9 mouse cellular contexts compared by ENCODE assay signal in genomic region chr3:53033448-53033847, GRCm38 (mm10). TPM values are rescaled to one million over a fixed set of nuclear protein-coding genes. Genes with fewer than 3 reads are reported as not detected.
DNase-seq lines count a peak whose midpoint lies in the region; ATAC-seq and TF ChIP-seq lines count a peak whose summit lies in the region.
"Had no signal": no experiment of that assay in that cellular context is flagged by ENCODE, and none has a peak within 500 bp of the region (broad histone marks: within the 10 kb centered on the region; RNA-seq: fewer than 3 reads in every experiment).

No protein-coding gene starts in this region.

- no peak for ATAC-seq in lung, embryonic 14.5 days (ENCODE audit: insufficient read depth)

- H3K4me3 ChIP-seq in kidney, adult 2 months (ENCODE audit: insufficient read depth, low read depth, low read length): no peak overlapping the region
- no peak overlapping the region for H3K4me3 ChIP-seq in ES-E14 (ENCODE audit: insufficient read depth in 1 of 2, low read depth in 1 of 2, low read length in 2 of 2, poor library complexity in 1 of 2, severe bottlenecking in 1 of 2)
- H3K4me3 ChIP-seq in lung, embryonic 14.5 days (ENCODE audit: low read depth, low read length): no peak overlapping the region
- H3K4me3 ChIP-seq: embryonic facial prominence, embryonic 15.5 days; liver, embryonic 13.5 days had no signal

- intact Hi-C loops in left cerebral cortex, postnatal 10 days (cut with DNase I): no loop called here

- no peak overlapping the region for H3K4me2 ChIP-seq in lung, embryonic 14.5 days
- H3K4me2 ChIP-seq: embryonic facial prominence, embryonic 15.5 days; liver, embryonic 13.5 days had no signal

- no peaks in the 10 kb centered on the region for H3K9me3 ChIP-seq in ES-E14 (ENCODE audit: control insufficient read depth, insufficient read depth, low read depth, low read length)
- H3K9me3 ChIP-seq in lung, embryonic 14.5 days (ENCODE audit: low read depth, low read length): no peaks in the 10 kb centered on the region
- H3K9me3 ChIP-seq: embryonic facial prominence, embryonic 15.5 days; liver, embryonic 13.5 days had no signal

- H3K9ac ChIP-seq in ES-E14 (ENCODE audit: insufficient read depth, low read depth, low read length, poor library complexity, severe bottlenecking): no peak overlapping the region
- H3K9ac ChIP-seq in lung, embryonic 14.5 days: no peak overlapping the region
- H3K9ac ChIP-seq: embryonic facial prominence, embryonic 15.5 days; liver, embryonic 13.5 days had no signal

- no peak overlapping the region for H3K27ac ChIP-seq in kidney, adult 2 months (ENCODE audit: insufficient read depth, low read depth, low read length)
- no peak overlapping the region for H3K27ac ChIP-seq in ES-E14 (ENCODE audit: insufficient read depth, low read depth, low read length, poor library complexity, severe bottlenecking)
- no peak overlapping the region for H3K27ac ChIP-seq in lung, embryonic 14.5 days (ENCODE audit: low read depth)
- H3K27ac ChIP-seq: embryonic facial prominence, embryonic 15.5 days; liver, embryonic 13.5 days had no signal

- DNase-seq in kidney, adult 2 months: peak; percentile 29
- DNase-seq in kidney, adult 11 months: no peak
- DNase-seq in ES-E14 (ENCODE audit: low read depth, low spot score): no peak
- peak; percentile 52 for DNase-seq in cerebellum, adult 9-11 months
- peak; percentile 85 for DNase-seq in lung, embryonic 14.5 days
- DNase-seq in natural killer cell, adult 2 months (ENCODE audit: low spot score in 2 of 2): no peak
- DNase-seq in left cerebral cortex, postnatal 10 days (ENCODE audit: extremely low spot score in 1 of 2, low spot score in 2 of 2): no peak
- DNase-seq: liver, embryonic 13.5 days had no signal

- H3K4me1 ChIP-seq in kidney, adult 2 months (ENCODE audit: control insufficient read depth, insufficient read depth, low read length): no peaks in the 10 kb centered on the region
- H3K4me1 ChIP-seq in ES-E14 (ENCODE audit: control insufficient read depth in 2 of 2, insufficient read depth in 2 of 2, low read length in 2 of 2, poor library complexity in 1 of 2): no peaks in the 10 kb centered on the region
- H3K4me1 ChIP-seq in lung, embryonic 14.5 days (ENCODE audit: insufficient read depth): no peaks in the 10 kb centered on the region

- in situ Hi-C loops in ES-E14 (cut with MboI; ENCODE audit: low sequenced_read_pairs in 2 of 2, unreplicated experiment in 2 of 2): loop anchor here (25.0 kb wide), 2 partner anchors 204 to 429 kb away; partner anchors contain the start of genes Nhlrc3 (in 1 of the 2) and Proser1 (in 1 of the 2)

- H3K27me3 ChIP-seq in kidney, adult 2 months (replicated peaks; ENCODE audit: control insufficient read depth, insufficient read depth, low read length): no peaks in the 10 kb centered on the region
- no peaks in the 10 kb centered on the region for H3K27me3 ChIP-seq in lung, embryonic 14.5 days (ENCODE audit: insufficient read depth, low read length)
- H3K27me3 ChIP-seq: embryonic facial prominence, embryonic 15.5 days had no signal

- WGBS in kidney, adult 2 months: 19% methylated on average over 3 of the region's 3 CpGs
- WGBS in lung, embryonic 14.5 days: 25% methylated on average over 3 of the region's 3 CpGs

- H3K36me3 ChIP-seq in kidney, adult 2 months (ENCODE audit: control insufficient read depth, insufficient read depth, low read length): no peaks in the 10 kb centered on the region
- no peaks in the 10 kb centered on the region for H3K36me3 ChIP-seq in ES-E14 (ENCODE audit: control insufficient read depth, insufficient read depth, low read length, poor library complexity, severe bottlenecking)
- H3K36me3 ChIP-seq in lung, embryonic 14.5 days (ENCODE audit: insufficient read depth): no peaks in the 10 kb centered on the region
- H3K36me3 ChIP-seq: embryonic facial prominence, embryonic 15.5 days; liver, embryonic 13.5 days had no signal

- TF ChIP-seq POLR2A in kidney, adult 2 months (IDR thresholded peaks at IDR 0.05; ENCODE audit: low read depth, low read length): no peak

- TF ChIP-seq CTCF in kidney, adult 2 months (conservative IDR thresholded peaks at IDR 0.05; ENCODE audit: insufficient read depth, insufficient read length, low read depth, low read length): peak; percentile 32
- TF ChIP-seq CTCF in lung, embryonic 14.5 days (IDR thresholded peaks at IDR 0.05; ENCODE audit: low read depth): peak; percentile 74

TF ChIP-seq in ES-E14, 5 proteins besides CTCF, POLR2A, EP300 and RAD21:
- TF ChIP-seq ZNF384 (IDR thresholded peaks at IDR 0.05; ENCODE audit: low read depth, low read length) (no peak), CHD2 (IDR thresholded peaks at IDR 0.05; ENCODE audit: low read depth, low read length) (no peak), ZC3H11A (IDR thresholded peaks at IDR 0.05; ENCODE audit: borderline replicate concordance, low read depth, low read length) (peak; percentile 53; the same call in 1 of the 2 replicates), HCFC1 (IDR thresholded peaks at IDR 0.05; ENCODE audit: borderline replicate concordance, insufficient read depth, low read length) (no peak)

RNA-seq across cellular contexts. Expression of gene Lhfp, which starts 7.9 kb away (rescaled TPM):
- 43.7 and 47.7 TPM in 2 replicates for polyA plus RNA-seq in kidney, adult 2 months (2012; rRNA removed)
- total RNA-seq in ES-E14 (2012; rRNA removed): 7.2 and 20.2 TPM in 2 replicates
- polyA plus RNA-seq in lung, embryonic 14.5 days (2014; fragmentation: Nextera tagmentation; extraction: Ambion mirVana): 61.9 and 63.8 TPM in 2 replicates
- total RNA-seq in left cerebral cortex, postnatal 10 days (2021): 10 to 100 TPM; 39.1 to 43.8 TPM

RNA-seq across cellular contexts. Expression of gene Cog6, which starts 16.4 kb away (rescaled TPM):
- 21.5 and 22.2 TPM in 2 replicates for polyA plus RNA-seq in kidney, adult 2 months (2012; rRNA removed)
- 11.6 and 18.0 TPM in 2 replicates for total RNA-seq in ES-E14 (2012; rRNA removed)
- polyA plus RNA-seq in lung, embryonic 14.5 days (2014; fragmentation: Nextera tagmentation; extraction: Ambion mirVana): 43.4 and 47.3 TPM in 2 replicates
- 10 to 100 TPM; 33.1 to 34.8 TPM for total RNA-seq in left cerebral cortex, postnatal 10 days (2021)

Comparison
In these comparisons a context has a peak if more than half of its experiments do, and no peak if none do; other contexts are left out.
1. DNase-seq: peak in kidney, adult 2 months (single experiment), cerebellum, adult 9-11 months (single experiment) and lung, embryonic 14.5 days (single experiment); none in kidney, adult 11 months (single experiment), ES-E14 (single experiment), natural killer cell, adult 2 months (0 of 2) and left cerebral cortex, postnatal 10 days (0 of 2).